Mouse (Mus musculus): ENCODE measurements around the gene Amer1. TPM values are rescaled to one million over a fixed set of nuclear protein-coding genes. Genes with fewer than 3 reads are reported as not detected.

Gene Amer1
- polyA plus RNA-seq, 1 experiment, result 4.1 TPM

- TF ChIP-seq POLR2A (IDR thresholded peaks at IDR 0.05; ENCODE audit: borderline replicate concordance, extremely low read depth, low read depth, low read length) (no peak), CTCF (IDR thresholded peaks at IDR 0.05; ENCODE audit: insufficient read depth, low read length) (no peak)
- H3K4me1 ChIP-seq (ENCODE audit: control insufficient read depth, insufficient read depth, low read length), result no peaks in the 10 kb centered on the region
Observed at GRCm38 (mm10) chrX:95373101-95373500, 71.6 kb downstream of the Amer1 start.

More at GRCm38 (mm10) chrX:95373101-95373500, 71.6 kb downstream of the Amer1 start:
- no peak for DNase-seq
- H3K4me3 ChIP-seq (replicated peaks; ENCODE audit: extremely low read depth, low read depth, low read length), result no peak overlapping the region

Other genes starting within 250 kb of the Amer1 start
- gene Arhgef9, start 248.0 kb downstream of the Amer1 start, polyA plus RNA-seq (2012; rRNA removed), result 1.8 and 2.4 TPM in 2 replicates
- gene Asb12, start 113.1 kb upstream of the Amer1 start, polyA plus RNA-seq (2012; rRNA removed), result 0.26 and 1.6 TPM in 2 replicates
- not detected in 2 replicates for gene Pfn5, start 113.2 kb upstream of the Amer1 start, polyA plus RNA-seq (2012; rRNA removed)
- gene Zc4h2, start 213.6 kb upstream of the Amer1 start, polyA plus RNA-seq (2012; rRNA removed), result 1.2 and 2.7 TPM in 2 replicates